Mouse (Mus musculus): Measurements from ENCODE around the gene Zfp444.
"Not testable (repeated sequence)": the region's sequence is repeated elsewhere in the genome, so short reads cannot be mapped to it uniquely, and the experiment has no call there.

Gene Zfp444

GRCm38 (mm10) chr7:6221978-6222377 lies 50.0 kb downstream of the Zfp444 start, which contains the start of gene Zscan5b:
Zscan5b (plus strand) TSS chr7:6222278.
- no peak for DNase-seq

GRCm38 (mm10) chr7:6228491-6228890 lies 56.5 kb downstream of the Zfp444 start:
- DNase-seq, result peak; percentile 4

DNA sequence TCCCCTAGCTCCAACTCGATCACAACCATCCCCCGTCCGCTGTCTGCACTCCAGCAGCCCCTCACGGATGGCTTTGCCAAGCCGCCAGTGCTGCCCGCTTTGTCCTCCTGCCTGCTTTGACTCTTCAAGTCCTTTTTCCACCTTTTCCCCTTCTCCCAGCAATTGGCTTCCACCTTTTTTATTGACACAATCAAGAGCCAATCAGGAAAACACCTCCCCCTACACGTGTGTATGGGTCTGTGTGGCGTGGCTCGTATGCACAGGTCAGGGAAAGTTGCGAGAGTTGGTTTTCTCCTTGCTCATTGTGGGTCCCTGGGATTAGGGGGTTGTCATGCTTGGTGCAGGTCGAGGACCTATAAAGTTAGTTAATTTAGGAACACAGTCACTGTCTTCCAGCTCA lies 67.8 kb downstream of the Zfp444 start:
- no peak for DNase-seq

- DNase-seq, result not testable (repeated sequence)
These were observed 68.9 kb downstream of the Zfp444 start for GRCm38 (mm10) chr7:6240841-6241425.
